Mouse (Mus musculus) liver, embryonic 12.5 days (tissue): ENCODE results near the gene Tnp1. TPM values are rescaled to one million over a fixed set of nuclear protein-coding genes. Genes with fewer than 3 reads are reported as not detected.

Experiments used
- ATAC-seq: fragments of 200-750 bp; cut with Nextera tagmentation; 2 replicates; pipeline ENCODE4 v1.8.0; 2017; ENCODE audit warnings: moderate number of reproducible peaks, mild to moderate bottlenecking, moderate library complexity
- H3K27ac ChIP-seq: fragments of 300-500 bp; sonication (generic); 2 replicates; pipeline ENCODE4 v1.5.1; 2016; ENCODE audit warnings: mild to moderate bottlenecking
- H3K27me3 ChIP-seq: fragments of 300-500 bp; sonication (generic); replicated peaks from 2 replicates; pipeline ENCODE4 v1.6.1; 2016; ENCODE audit warnings: mild to moderate bottlenecking, moderate library complexity
- H3K36me3 ChIP-seq: fragments of 300-500 bp; sonication (generic); 2 replicates; pipeline ENCODE4 v1.6.1; 2016; ENCODE audit warnings: mild to moderate bottlenecking, moderate library complexity
- H3K4me1 ChIP-seq: fragments of 300-500 bp; sonication (generic); 2 replicates; pipeline ENCODE4 v1.6.1; 2016
- H3K4me2 ChIP-seq: fragments of 300-500 bp; sonication (generic); 2 replicates; pipeline ENCODE4 v1.6.1; 2016; ENCODE audit warnings: mild to moderate bottlenecking, moderate library complexity
- H3K4me3 ChIP-seq: fragments of 300-500 bp; sonication (generic); 2 replicates; pipeline ENCODE4 v1.5.1; 2016; ENCODE audit warnings: mild to moderate bottlenecking, moderate library complexity
- H3K9ac ChIP-seq: fragments of 300-500 bp; sonication (generic); 2 replicates; pipeline ENCODE4 v1.6.1; 2016; ENCODE audit warnings: mild to moderate bottlenecking, moderate library complexity
- H3K9me3 ChIP-seq: fragments of 300-500 bp; sonication (generic); replicated peaks from 2 replicates; pipeline ENCODE4 v1.6.1; 2016; ENCODE audit warnings: mild to moderate bottlenecking, moderate library complexity
- WGBS: fragments of 180-500 bp; shearing (Covaris S2); methylation state at CpG from one replicate; pipeline ENCODE4 v1.1.7; 2016; ENCODE audit not compliant: insufficient replicate concordance; 5-methylcytosine and 5-hydroxymethylcytosine counted together
- polyA plus RNA-seq: library from polyadenylated mRNA; unstranded; fragments of >200 nt; fragmentation: Nextera tagmentation; extraction: Ambion mirVana; gene quantifications from 2 replicates; pipeline ENCODE4 v1.2.1, GENCODE M21; 2016

The Tnp1 gene
- not detected in 2 replicates for polyA plus RNA-seq

DNA sequence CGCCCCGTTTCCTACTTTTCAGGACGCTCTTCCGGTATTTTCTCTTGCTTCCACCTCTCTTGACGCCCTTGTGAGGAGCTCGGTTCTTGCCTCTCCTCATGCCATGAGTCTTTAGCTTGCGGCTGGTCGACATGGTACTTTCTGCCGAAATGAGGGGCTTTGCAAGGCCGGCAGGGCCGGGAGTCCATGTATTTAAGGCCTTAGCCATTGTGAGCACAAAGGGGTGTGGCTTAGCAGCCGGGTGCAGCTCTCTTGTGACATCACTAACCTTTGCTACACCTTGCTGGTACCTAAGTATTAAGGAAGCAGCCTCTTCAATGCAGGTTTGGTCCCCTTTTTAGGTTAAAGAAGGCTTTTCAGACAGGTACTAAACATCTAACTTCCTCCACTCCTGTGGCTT, at the start of gene Tnp1:
Gene Tnp1 (minus strand): TSS at position 179 of the 400 bp plus-strand sequence.
- H3K36me3 ChIP-seq = no peaks in the 10 kb centered on the region
- no peaks in the 10 kb centered on the region for H3K9me3 ChIP-seq
- no peak within 1 kb of the TSS for H3K4me2 ChIP-seq
- H3K4me3 ChIP-seq = no peak within 1 kb of the TSS
- 81% methylated on average over 12 of the region's 12 CpGs for WGBS
- H3K27me3 ChIP-seq = 0 out of 2 replicates have a peak, but pooled peaks cover 4% of the 10 kb centered on the region
- H3K9ac ChIP-seq = no peak within 1 kb of the TSS
- ATAC-seq = no peak
- H3K4me1 ChIP-seq = no peaks in the 10 kb centered on the region
- H3K27ac ChIP-seq = no peak within 1 kb of the TSS

DNA sequence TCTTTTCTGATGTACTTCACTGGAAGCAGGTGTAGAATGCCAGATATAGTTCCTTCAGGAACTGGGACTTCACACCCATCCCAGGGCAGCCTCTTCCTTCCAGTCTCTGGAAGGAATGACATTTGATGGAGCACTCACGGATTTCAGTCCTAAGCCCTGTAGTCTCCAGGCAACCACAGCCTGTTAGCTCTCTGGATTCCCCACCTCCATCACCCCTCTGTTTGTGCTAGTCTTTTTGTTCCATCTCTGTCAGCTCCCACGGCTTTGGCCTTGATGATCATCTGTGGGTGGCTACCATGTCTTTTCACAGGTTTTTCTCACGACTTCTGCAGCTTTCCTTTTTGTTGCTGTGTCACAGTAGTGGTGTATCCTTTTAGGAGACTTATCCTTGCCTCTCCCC, 48.6 kb upstream of the Tnp1 start:
- ATAC-seq = no peak
- Histone ChIP-seq H3K27ac (no peak overlapping the region), H3K27me3 (peaks cover 20% of the 10 kb centered on the region; the same call in 1 of the 2 replicates), H3K9me3 (no peaks in the 10 kb centered on the region), H3K4me3 (no peak overlapping the region), H3K4me2 (no peak overlapping the region), H3K36me3 (no peaks in the 10 kb centered on the region), H3K4me1 (peaks cover 11% of the 10 kb centered on the region; the same call in 1 of the 2 replicates), H3K9ac (no peak overlapping the region)
- WGBS = 45% methylated on average over 3 of the region's 3 CpGs

DNA sequence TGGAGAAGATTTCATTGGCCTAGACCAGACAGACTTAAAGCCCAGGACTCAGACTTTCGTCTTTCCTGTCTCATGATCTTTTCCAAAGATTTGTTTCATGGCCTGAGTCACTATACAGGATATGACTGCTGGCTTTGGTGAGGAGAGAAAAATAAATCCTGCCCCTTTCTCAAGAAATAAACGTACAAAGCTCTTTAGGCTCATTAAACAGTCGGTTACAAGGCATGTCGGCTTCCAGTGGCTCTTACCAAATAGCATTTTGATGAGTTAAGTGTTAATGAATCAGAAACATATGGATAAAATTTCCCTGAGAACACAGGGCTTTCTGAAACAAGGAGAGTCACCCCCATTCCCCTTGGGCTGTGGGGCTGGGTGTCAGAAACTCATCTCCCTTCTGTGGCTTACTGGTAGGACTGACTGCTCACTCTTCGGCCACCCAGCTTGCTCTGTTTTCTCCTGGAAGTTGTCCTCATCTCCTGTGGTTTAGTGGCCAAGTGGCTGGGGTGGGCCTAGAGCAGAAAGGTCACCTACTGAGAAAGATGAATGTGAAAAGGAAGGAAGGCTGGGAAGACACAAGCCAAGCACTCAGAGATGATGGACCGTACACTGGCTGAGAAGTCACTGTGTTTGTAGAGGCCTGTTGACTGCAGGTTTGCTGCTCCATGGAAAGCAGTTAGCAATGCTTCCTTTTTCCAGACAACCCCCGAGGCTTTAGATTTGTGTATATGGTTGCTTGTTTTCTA, 46.0 kb upstream of the Tnp1 start:
- Histone ChIP-seq H3K4me2 (no peak overlapping the region), H3K9ac (no peak overlapping the region), H3K27me3 (peaks cover 17% of the 10 kb centered on the region; the same call in 1 of the 2 replicates), H3K27ac (no peak overlapping the region), H3K4me3 (no peak overlapping the region), H3K36me3 (no peaks in the 10 kb centered on the region), H3K4me1 (peaks cover 18% of the 10 kb centered on the region), H3K9me3 (no peaks in the 10 kb centered on the region)
- no peak for ATAC-seq
- 62% methylated on average over 7 of the region's 7 CpGs for WGBS

DNA sequence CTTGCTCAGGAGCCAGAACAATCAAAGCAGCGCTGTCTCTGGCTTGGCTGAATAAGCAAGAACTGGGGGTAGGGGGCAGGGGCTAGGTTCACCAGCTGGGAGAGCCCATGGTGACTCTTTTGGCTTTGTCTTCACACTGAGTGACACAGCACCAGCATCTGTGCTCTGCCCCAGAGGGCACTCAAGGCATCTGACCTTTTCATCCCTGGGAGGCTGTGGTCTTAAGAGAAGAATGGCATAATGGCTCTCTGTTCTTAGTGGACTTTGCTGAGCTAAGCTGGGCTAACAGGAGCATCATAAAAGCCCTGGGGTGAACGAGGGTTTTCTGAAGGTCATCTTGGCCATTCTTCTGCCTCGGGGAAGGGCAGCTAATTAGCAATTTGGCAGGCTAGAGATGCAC, 44.6 kb upstream of the Tnp1 start:
- WGBS = 55% methylated on average over 3 of the region's 3 CpGs
- no peaks in the 10 kb centered on the region for H3K36me3 ChIP-seq
- H3K4me3 ChIP-seq = no peak overlapping the region
- peaks cover 15% of the 10 kb centered on the region; the same call in 1 of the 2 replicates for H3K27me3 ChIP-seq
- no peak overlapping the region for H3K4me2 ChIP-seq
- no peak overlapping the region for H3K27ac ChIP-seq
- H3K9me3 ChIP-seq = no peaks in the 10 kb centered on the region
- ATAC-seq = no peak
- H3K4me1 ChIP-seq = peaks cover 15% of the 10 kb centered on the region
- H3K9ac ChIP-seq = no peak overlapping the region

DNA sequence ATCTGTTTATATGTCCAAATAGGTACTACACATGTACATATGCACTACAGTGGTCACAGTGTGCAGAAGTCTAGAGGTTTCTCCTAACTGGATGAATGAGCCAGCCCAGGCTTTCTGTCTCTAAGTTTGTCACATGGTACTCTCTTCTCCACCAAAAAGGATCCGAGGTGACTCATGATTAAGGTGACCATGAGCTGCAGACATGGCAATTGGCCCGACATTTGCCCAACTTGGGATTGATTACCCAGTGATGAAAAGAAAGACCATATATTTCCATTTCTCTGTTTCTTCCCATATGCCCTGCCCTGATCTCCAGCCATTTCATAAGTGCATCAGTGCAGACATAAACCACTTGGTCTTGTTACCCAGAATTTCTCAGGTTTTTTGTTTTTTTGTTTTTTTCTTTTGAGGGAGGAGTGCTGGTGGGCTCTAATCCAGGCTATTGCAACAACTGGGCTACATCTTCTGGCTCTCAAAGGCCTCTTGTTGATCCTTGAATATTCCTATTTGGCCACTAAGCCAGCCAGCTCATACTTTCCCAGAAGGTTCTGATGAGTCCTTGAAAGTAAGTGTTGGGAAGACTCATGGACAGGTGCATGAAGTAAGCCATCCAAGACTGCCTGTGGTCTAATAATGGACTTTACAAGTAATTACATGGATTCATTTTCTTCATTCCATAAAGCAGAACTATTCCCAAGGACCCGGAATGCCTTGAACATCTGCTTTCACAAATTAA, 40.7 kb upstream of the Tnp1 start:
- Histone ChIP-seq H3K4me2 (no peak overlapping the region), H3K27ac (no peak overlapping the region), H3K9me3 (no peaks in the 10 kb centered on the region), H3K9ac (no peak overlapping the region), H3K4me1 (peaks cover 12% of the 10 kb centered on the region), H3K36me3 (no peaks in the 10 kb centered on the region), H3K27me3 (peaks cover 20% of the 10 kb centered on the region; the same call in 1 of the 2 replicates), H3K4me3 (no peak overlapping the region)
- no peak for ATAC-seq
- 67% methylated on average over 3 of the region's 3 CpGs for WGBS

DNA sequence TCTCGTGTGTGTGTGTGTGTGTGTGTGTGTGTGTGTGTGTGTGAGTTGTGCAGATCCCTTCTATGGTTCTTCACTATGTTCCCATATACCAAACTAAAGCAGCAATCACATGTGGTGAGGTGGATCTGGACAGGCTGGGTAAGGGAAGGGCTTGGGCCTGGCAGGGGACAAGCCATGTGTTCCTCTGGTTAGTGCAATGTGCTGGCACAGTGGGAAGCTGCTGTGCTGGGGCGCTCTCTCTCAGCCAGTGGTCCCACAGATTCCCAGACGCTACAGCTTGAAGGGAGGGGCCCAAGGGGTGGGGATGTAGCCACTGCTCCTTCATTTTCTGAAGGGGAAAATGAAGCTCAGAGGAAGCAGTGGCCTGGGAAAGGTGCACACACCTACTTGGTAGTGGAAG, 40.1 kb upstream of the Tnp1 start:
- 56% methylated on average over 3 of the region's 3 CpGs for WGBS
- no peaks in the 10 kb centered on the region for H3K36me3 ChIP-seq
- no peak for ATAC-seq
- no peak overlapping the region for H3K27ac ChIP-seq
- no peak overlapping the region for H3K9ac ChIP-seq
- H3K27me3 ChIP-seq = peaks cover 15% of the 10 kb centered on the region; the same call in 1 of the 2 replicates
- no peak overlapping the region for H3K4me2 ChIP-seq
- H3K4me1 ChIP-seq = peaks cover 12% of the 10 kb centered on the region
- no peaks in the 10 kb centered on the region for H3K9me3 ChIP-seq
- H3K4me3 ChIP-seq = no peak overlapping the region

DNA sequence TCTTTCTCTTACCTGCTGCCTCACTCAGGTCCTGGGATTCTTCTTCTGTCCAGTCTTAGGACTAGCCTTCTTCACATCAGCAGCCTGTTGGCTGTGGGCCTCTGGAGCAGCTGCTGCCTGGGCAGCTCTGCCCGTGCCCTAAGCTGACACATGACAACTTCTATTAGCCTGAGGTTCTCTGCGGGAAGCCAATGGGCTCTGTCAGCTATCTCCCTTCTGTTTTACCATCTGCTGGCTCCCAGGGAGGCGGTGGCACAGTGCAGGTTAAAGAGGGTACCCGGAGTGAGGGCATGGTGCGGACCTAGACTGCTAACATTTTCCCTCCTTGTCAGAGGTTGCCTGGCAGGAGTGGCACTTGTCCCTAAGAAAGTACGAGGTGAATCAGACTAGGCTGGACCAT, 39.5 kb upstream of the Tnp1 start:
- Histone ChIP-seq H3K9ac (no peak overlapping the region), H3K27ac (no peak overlapping the region), H3K4me1 (peaks cover 12% of the 10 kb centered on the region), H3K36me3 (no peaks in the 10 kb centered on the region), H3K9me3 (no peaks in the 10 kb centered on the region), H3K4me3 (no peak overlapping the region), H3K4me2 (no peak overlapping the region), H3K27me3 (0 out of 2 replicates have a peak, but pooled peaks cover 12% of the 10 kb centered on the region)
- WGBS = 62% methylated on average over 6 of the region's 6 CpGs
- no peak for ATAC-seq

DNA sequence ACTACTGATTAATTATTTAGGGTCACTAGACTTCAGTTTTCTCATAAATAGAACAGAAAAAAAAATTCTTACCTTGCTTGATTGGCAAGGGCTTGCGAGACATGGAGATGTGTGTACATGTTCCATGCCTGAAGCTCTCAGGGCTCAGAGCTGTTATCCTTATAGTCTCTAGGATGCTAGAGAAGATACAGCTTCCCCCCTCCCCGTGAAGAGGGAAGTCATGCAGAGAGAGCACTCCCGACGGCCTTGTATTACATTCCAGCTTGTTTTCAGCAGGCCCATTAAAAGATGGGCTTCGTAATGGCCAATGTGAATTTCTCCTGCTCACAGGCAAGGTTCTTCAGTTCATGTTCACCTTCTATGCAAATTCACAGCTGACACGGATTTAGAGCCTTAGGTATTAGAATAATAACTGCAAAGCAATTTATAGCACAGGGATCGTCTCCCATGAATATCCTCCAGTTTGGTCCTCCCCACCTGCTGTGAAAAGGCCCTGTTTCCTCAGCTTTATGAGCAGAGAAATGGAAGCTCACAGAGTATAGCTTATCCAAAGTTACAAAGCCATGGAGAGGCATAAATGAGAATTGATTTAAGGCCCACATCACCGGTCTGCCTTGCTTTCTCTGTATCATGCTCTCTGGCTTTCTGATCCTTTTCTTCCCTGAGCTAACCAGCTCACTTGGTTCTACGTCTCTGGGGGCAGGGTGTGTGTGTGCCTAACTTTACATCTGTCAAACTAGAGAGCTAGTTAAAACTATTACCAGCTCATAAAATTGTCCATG, 38.0 kb upstream of the Tnp1 start:
- Histone ChIP-seq H3K4me1 (peaks cover 8% of the 10 kb centered on the region), H3K36me3 (no peaks in the 10 kb centered on the region), H3K4me2 (no peak overlapping the region), H3K4me3 (no peak overlapping the region), H3K27me3 (0 out of 2 replicates have a peak, but pooled peaks cover 10% of the 10 kb centered on the region), H3K27ac (0 out of 2 replicates have a peak overlapping the region, but pooled peaks have one; percentile 9), H3K9ac (no peak overlapping the region), H3K9me3 (no peaks in the 10 kb centered on the region)
- WGBS = 59% methylated on average over 9 of the region's 9 CpGs
- ATAC-seq = no peak

DNA sequence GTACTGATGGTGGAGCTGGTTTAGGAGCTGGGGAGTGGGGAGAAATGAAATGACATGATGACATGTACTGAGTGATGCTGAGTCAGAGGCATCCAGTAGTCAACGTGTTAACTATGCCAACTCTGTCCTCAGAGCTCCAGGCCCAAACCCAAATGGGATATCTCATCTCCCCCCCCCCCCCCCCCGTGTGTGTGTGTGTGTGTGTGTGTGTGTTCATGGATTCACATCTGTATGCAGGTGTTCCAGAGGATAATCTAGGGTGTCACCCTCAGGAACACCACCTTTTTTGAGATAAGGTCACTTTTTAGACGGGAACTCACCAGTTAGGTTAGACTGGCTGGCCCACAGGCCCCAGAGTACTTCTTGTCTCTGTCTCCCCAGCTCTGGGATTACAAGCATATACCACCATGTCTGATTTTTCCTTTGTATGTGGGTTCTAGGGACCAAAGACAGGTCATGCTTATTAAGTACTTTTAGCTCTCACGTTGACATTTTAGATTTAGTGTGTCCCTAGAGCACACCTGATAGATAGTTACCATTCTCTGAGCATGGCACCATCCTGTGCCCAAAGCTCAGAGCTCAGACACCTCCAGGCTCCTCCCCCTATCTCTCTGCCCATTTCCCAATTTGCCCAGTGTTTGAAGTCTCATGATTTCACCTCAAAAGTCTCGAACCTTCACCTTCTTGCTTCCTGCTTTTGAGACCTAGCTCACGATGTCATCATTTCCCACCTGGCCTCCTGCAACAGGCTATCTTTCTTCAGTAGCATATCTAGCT, 31.4 kb upstream of the Tnp1 start:
- Histone ChIP-seq H3K9me3 (no peaks in the 10 kb centered on the region), H3K9ac (no peak overlapping the region), H3K27ac (peak overlapping the region; percentile 72), H3K36me3 (no peaks in the 10 kb centered on the region), H3K27me3 (no peaks in the 10 kb centered on the region), H3K4me1 (peaks cover 47% of the 10 kb centered on the region), H3K4me3 (no peak overlapping the region), H3K4me2 (no peak overlapping the region)
- peak; percentile 84 for ATAC-seq
- WGBS = 54% methylated on average over 6 of the region's 6 CpGs

DNA sequence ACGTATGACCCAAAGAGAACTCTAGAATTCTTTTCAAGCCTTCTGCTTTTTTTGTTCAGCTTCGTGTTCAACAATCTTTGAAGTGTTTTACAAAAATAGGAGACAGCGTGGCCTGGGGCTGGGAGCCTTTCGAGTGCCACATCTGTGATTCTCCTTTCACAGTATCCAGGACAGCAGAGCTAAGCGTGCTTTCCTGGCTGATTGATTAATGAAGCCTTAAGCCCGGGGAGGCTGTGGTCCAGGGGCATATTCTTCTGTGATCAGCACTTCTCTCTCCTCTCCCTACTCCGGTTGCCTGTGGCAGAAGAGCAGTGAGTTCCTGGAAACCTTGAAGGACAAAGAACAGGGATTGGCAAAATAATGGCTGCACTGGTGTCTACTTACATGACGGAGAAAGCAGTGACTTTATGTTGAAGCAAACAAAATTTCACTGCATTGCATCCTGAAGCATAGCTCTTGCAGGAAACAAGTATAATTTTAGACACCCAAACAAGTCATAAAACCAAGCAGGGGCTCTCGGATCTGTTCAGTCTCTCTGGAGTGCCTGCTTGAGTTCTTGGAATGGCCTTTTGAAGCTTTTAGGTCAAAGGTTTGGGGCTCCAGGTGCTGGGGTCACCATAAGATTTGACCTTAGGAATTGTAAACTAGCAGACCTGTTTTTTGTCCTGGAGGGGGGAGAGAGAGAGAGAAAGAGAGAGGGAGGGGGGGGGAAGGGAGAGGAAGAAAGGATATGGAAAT, 30.4 kb upstream of the Tnp1 start:
- no peaks in the 10 kb centered on the region for H3K27me3 ChIP-seq
- no peak overlapping the region for H3K9ac ChIP-seq
- peak overlapping the region; percentile 72 for H3K27ac ChIP-seq
- H3K4me2 ChIP-seq = 0 out of 2 replicates have a peak overlapping the region, but pooled peaks have one; percentile 6
- peaks cover 52% of the 10 kb centered on the region for H3K4me1 ChIP-seq
- no peak for ATAC-seq
- H3K9me3 ChIP-seq = no peaks in the 10 kb centered on the region
- 62% methylated on average over 9 of the region's 9 CpGs for WGBS
- H3K36me3 ChIP-seq = no peaks in the 10 kb centered on the region
- H3K4me3 ChIP-seq = no peak overlapping the region

DNA sequence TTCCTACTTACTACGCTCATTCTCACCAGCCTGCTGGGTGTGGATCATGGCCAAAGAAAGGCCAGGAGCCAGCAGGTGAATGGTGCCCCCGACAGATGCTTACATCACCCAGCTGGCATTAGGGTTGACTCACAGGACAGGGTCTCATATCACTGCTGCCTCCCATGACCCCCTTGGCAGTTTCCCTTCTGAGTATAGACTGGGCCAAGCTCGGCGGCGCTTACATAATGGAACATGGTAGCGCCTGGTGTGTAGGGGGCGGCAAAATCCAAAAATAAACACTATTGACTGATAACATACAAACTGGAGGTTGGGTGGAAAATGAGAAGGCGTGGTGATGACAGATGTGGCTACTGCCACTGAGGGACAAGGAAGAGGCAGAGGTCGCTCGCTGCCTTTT, 28.0 kb upstream of the Tnp1 start:
- Histone ChIP-seq H3K4me3 (no peak overlapping the region), H3K27me3 (no peaks in the 10 kb centered on the region), H3K27ac (no peak overlapping the region), H3K36me3 (no peaks in the 10 kb centered on the region), H3K4me1 (peaks cover 76% of the 10 kb centered on the region), H3K4me2 (no peak overlapping the region), H3K9me3 (no peaks in the 10 kb centered on the region), H3K9ac (no peak overlapping the region)
- ATAC-seq = no peak
- 79% methylated on average over 10 of the region's 10 CpGs for WGBS
